Mouse (Mus musculus) testis, adult 2 months (tissue): ENCODE results near the gene Pip5k1b.

Source experiments
- CTCF ChIP-seq: fragments of 200-500 bp; IDR thresholded peaks from 2 replicates; pipeline ENCODE4 v1.5.1; 2012; ENCODE audit warnings: low read depth, mild to moderate bottlenecking, inconsistent platforms, low read length, moderate library complexity; ENCODE audit not compliant: control insufficient read depth, insufficient read depth, insufficient replicate concordance
- POLR2A ChIP-seq: fragments of 200-500 bp; IDR thresholded peaks from 2 replicates; pipeline ENCODE4 v1.6.1; 2012; ENCODE audit warnings: low read depth, mild to moderate bottlenecking, inconsistent platforms, low read length, moderate library complexity; ENCODE audit not compliant: control insufficient read depth

GRCm38 (mm10) chr19:24367722-24368121 lies 187.9 kb downstream of the Pip5k1b start:
- no peak for TF ChIP-seq POLR2A
- TF ChIP-seq CTCF, result no peak
